Mouse (Mus musculus): ENCODE measurements around the gene Mknk1.

Mknk1 gene

DNA sequence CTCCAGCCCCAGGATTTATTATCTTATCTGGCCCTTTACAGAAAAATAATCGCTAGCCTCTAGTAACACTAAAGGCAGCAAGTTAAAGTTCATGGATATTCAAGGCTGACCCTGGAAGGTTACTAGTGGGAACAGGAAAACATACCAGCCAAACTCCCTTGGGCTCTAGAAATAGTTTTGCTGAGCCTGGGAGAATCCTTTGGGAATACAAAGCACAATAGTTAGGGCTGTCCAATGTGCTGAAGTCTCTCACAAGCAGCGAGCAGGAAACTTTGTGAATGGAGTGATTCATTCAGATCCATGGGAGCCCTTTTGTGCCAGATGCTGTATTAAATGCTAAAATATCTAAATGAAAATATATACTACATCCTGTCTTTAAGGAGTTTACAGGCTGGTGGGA lies 7.7 kb downstream of the Mknk1 start:
- no peak for DNase-seq (ENCODE audit: low spot score in 2 of 2)

DNA sequence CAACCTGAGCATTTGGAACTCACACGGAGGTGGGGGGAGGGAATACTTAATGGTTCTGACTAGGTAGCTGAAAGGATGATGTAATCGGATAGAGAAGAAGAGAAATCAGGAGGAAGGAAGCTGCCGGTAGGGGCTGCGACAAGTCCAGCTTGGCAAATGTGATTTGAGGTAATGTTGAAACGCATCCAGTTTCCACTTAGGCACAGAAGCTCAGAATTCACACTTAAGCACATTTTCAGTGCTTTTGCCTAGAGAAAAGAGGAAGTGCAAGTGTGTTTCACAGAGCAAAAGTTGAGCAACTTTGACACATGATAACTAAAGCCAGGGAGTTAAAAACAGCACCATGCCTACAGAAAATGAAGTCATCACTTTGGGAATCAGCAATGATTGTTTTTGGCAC lies 8.4 kb downstream of the Mknk1 start:
- DNase-seq (ENCODE audit: low spot score in 2 of 2): no peak

DNA sequence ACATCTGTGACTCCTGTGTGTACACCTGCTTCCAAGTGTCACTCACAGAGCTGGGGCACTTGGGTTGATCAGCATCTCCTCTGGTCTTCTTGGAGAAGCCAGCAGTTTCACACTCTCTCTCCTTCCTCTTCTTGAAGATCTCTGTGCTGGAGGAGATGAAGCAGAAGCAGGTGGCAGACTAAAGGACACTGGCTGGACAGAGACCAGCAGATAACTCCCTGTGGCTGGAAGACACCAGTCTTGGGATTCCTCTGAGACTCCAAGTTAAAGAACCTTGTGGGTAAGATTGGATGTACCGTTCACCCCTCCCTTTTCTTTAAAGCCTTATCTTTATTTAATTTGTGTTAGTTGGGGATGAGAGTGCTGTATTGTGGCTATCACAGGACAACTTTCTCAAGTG lies 9.1 kb downstream of the Mknk1 start:
- no peak for DNase-seq (ENCODE audit: low spot score in 2 of 2)

DNA sequence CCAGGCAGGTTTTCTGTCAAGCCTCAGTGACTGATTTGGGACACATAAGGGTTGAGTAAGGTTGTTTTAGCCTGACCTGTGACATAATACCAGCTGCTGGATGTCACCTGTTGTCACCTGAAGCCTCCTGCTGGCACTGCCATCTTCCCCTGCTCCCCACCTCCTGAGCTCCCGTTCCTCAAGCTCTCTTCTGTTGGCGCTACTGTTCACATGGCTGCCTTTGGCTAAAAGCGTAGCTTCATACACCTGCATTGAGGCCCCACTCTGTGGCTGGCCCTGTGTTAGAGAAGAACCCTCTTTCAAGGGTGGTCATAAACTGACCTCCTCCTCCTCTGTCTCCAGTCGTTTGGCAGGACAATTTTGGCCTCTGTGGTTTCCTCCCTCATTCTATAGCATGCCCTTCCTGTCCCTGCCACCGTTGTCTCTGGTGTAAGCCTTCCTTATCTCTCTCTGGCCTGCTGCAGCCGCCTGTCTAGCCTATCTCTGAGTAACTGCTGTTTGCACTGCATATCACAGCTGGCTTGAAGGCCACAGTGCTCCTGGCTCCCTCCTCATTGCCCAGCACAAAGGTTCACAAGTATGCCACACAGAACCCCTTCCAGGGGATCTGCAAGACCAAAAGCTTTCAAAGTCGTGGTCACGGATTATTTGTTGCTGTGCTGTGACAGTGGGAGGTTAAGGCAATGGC lies 10.1 kb downstream of the Mknk1 start:
- no peak for DNase-seq (ENCODE audit: low spot score in 2 of 2)

DNA sequence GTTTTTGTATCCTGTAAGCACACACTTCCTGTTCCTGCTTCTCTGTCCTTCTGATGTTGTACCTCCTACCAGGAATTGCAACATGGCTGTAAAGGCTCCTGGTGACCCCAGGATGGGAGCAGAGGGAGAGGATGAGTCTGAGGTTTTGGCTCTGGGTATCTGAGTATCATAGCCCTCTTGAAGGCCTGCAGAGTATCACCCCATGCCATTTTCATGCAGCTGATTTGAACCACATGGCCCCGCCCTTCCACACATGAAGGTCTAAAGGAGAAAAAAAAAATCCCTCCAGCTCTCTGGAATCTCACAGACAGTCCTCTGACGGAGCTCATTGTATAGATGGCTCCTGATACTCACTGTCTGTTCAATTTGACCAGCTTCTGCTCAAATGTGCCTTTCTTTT lies 11.1 kb downstream of the Mknk1 start:
- DNase-seq (ENCODE audit: low spot score in 2 of 2): no peak

DNA sequence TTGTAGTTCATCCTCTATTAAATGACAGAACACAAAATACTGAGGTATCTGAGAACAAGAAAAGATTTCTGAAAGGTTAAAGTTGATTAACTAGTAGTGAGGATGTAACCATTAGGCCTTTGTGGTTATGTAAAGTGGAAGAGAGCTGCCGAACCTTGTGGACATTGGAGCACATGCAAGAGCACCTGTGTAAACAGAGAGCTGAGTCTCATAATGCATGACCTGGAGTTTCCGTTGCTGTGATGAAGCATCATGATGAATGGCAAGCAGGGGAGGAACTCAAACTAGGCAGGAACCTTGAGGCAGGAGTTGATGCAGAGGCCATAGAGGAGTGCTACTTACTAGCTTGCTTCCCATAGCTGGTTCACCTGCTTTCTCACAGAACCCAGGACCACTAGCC lies 11.6 kb downstream of the Mknk1 start:
- DNase-seq (ENCODE audit: low spot score in 2 of 2): no peak

DNA sequence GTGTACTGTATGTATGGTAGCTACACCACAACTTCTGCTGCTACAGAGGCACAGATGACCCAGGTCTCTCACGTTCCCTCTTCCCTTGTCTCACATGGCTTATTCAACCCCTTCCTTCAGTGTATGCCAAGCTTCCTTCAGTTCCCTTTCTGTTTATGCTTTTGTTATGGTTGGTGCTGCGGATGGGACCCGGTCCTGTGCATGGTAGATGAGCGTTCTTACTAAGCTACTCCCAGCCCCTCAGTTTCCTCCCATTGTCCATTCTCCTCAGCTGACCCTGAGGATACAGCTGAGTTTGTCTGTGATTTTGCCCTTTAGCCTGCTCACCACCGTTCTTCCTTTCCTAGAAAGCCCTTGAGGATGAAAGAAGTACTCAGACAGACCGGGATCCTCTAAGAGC lies 12.6 kb downstream of the Mknk1 start:
- DNase-seq (ENCODE audit: low spot score in 2 of 2): no peak

DNA sequence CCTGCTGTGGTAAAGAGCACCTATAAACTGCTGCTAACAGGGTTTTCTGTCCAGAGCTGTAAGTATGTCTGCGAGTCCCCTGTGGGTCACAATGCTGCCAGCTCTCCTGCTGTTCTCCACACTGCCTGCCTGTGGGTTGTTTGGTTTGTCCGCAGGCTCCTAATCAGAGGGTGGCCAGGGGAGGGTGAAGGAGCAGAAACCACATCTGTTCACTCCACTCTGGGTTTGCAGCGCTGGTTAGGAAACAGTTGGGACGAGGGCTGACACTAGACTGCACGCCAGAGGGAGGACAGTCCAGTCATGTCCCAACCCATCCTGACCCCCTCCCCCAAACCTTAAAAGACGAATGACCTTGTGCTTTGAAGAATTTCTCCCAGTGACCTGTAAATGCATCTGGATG lies 16.1 kb downstream of the Mknk1 start:
- DNase-seq (ENCODE audit: low spot score in 2 of 2): no peak

DNA sequence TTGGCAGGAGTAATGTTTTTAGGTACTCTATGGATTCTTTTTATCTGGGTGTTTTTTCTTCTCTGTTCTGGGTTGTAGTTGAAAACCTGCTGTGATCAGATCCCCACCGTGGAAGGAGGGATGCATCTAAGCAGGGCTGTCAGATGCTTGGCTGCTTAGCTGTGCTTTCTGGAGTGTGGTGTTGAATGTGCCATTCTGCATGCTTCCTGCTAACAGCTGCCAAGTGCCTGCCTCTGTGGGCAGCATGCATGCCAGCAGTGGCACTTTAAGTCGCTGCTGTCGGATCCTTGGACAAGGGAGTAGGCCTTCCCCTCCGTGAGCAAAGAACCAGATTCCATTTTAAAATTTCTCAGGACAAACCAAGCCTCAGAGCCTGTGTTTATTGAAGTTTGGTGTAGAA lies 16.6 kb downstream of the Mknk1 start:
- DNase-seq (ENCODE audit: low spot score in 2 of 2): no peak

DNA sequence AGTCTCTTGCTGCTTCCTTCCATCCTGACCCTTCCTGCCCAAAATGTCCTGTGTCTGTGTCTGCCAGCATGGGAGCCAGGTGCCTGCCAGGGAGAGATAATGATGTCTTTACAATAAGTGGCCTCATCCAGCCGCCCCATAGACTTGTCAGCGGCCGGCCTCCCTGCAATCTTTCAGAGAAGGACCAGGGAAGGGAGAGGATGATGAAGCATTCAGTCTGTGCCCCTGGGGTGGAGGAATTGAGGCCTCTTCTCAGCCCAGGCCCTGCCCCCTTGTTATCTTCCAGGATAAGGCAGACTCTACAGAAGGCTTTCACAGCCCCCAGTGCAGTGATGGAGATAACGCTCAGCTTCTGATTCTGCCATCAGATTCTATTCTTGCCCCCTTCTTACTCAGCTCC lies 17.3 kb downstream of the Mknk1 start:
- no peak for DNase-seq (ENCODE audit: low spot score in 2 of 2)

DNA sequence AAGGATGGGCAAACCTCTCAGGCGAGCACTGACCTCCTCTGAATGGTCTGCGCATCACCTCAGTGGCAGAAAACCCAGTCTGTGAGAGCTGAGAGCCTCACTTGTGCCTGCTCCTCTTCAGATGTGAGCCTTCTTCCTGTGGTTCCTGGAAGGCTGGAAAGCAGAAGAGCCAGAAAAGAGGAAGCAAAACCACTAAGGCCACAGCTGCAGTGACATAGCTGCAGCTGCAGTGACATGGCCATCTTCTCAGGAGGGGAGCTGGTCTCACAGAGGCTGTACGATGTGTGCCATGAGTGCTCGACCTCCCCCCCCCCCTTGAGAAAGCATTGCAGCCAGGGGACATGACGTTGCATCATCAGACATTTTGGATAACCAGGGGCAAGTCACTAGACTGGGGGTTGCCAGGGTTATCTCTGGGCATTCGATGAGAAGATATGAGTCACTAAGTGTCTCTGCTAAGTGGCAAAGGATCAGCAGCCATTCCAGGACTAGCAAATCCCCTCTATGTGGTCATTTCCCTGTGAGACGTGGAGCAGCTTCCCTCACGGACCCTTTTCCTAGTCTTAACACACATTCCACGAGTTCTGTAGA lies 18.4 kb downstream of the Mknk1 start:
- DNase-seq (ENCODE audit: low spot score in 2 of 2): no peak

DNA sequence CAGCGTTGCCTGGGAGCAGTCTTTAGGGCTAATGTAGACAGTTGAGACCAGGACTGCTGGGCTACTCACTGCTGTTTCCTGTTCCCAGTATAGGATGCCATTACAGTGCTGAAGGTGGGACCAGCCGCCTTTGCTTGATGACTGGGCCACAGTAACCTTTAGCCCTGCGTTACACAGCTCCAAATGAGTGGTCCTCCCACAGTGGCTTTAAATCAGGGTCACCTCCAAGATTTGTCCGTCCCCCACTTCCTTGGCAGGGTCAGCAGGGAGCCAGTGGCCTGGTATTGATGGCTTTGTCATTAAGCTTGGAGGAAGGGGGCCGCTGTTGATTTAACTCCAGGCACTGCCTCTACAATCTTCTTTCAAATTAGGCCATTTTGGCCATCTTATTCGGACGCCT lies 24.4 kb downstream of the Mknk1 start:
- DNase-seq (ENCODE audit: low spot score in 2 of 2): no peak

DNA sequence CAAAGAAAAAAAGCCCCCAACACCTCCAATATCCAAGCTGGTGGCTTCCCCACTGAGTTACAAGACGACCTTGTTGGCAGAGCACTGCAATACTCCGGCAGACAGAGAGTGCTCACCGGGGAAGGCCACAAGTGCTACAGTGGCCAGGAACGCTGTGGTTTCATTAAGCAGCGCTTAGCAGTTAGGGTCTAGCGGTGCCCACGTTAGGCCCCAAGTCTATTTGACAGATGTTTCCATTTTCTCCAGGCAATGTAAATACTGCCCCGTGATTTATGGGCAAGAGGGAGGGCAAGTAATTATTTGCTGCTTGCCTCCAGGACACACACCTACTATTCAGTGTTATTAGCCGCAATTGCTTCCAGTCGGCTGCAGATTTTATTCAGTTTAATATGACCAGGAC lies 24.9 kb downstream of the Mknk1 start:
- no peak for DNase-seq (ENCODE audit: low spot score in 2 of 2)

DNA sequence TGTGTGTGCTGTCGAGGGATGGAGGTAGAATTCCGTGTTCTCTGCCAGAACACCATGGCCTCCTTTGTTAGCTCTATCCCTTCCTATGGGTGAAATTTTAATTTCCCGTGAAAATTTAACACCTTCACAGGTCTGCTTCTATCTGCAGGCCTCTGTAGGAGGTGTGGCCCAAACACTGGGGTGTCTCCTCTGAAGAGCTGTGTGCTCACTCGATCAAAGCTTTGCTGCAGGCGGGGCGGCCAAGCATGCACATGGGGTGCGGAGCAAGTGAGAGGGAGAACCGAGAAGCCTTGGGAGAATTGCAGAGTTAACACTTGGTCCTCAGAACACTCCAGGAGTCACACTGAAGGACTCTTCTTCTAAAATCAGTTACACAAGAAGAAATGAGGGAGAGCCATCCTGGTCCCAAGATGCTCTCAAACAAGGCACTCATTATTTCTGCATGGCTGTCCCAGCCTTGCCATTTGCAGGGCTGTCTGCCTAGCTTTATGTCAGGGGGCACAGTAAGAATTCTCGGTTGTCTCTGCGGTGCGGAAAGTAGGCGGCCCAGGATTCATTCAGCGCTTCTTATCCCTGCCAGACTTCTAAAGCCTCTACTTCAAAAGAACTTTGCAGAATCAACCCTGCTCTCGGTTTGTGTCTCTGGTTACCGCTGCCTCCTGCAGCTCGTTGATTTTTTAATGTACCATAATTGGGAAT lies 30.7 kb downstream of the Mknk1 start:
- DNase-seq (ENCODE audit: low spot score in 2 of 2): no peak

DNA sequence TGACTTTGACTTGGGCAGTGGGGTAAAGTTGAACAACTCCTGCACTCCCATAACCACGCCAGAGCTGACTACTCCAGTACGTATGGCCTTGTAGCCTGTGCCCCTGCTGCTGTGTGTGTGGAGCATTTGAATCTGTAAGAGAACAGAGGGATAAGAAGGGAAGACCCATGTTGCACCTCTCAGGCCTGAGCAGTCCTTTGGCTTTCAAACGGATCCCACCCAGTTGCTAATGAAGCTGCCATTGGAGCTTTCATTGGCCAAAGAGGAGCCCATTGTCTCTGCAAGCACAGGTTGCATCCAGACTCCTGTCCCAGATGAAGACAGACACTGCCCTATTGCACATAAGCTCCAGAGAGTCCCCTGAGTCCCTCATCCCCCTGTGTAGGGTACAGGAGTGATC lies 34.2 kb downstream of the Mknk1 start:
- no peak for DNase-seq (ENCODE audit: low spot score in 2 of 2)

DNA sequence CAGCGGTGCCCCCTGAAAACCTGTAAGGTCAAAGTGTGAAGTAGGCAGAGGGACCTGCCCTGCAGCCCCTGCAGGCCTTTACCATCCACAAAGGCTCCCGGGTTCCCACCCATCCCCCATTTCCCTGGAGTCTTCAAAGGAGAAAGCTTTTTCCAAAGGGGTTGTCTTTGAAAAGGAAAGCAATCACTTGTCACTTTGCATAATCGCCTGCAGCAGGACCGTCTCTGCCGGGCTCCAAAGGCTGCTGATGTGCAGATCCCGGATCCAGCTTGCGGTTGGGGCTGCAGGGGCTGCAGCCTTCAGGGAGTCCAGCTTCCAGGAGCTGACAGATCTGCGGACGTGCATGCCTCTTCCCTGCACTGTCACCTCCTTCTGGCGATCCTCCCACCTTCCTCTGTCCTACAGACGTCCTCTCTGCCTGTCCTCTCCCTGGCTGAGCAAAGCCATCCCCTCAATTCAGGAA lies 39.2 kb downstream of the Mknk1 start:
- no peak for DNase-seq (ENCODE audit: low spot score in 2 of 2)

DNA sequence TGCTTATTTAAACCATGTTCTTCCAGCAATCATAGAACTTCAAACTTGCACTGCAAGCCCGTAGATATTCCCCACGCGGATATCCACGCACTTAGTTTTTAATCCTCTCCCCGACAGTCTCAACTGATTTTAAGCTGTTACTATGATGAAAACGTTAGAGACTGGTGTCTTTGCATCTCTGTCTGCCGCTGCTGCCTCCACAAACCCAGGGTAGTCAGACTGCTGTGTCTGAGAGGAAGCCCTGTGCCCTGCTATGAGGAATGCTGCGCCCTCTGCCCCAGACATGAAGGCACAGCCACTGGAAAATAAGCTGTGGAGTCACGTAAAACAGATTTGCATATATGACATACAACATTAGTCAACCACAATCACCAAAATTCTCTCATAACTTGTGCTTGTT lies 39.8 kb downstream of the Mknk1 start:
- no peak for DNase-seq (ENCODE audit: low spot score in 2 of 2)

DNA sequence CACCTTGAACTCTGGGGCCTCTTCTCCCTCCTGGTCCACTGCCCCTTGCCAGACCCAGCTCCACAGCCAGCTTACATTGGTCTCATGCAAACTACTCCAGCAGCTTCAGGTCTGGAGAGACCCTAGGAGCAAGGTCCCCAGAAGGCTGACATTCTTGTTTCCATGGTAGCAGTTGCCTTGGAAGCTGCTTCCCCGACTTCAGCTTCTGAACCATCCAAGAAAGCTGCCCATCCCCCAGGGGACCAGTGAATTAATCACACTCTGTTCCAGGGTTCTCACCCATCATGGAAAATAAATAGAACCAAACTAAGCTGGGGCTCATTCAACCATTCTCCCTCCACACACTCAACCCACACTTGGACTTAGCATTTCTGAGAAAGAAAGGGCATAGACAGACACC lies 42.2 kb downstream of the Mknk1 start:
- DNase-seq (ENCODE audit: low spot score in 2 of 2): no peak

DNA sequence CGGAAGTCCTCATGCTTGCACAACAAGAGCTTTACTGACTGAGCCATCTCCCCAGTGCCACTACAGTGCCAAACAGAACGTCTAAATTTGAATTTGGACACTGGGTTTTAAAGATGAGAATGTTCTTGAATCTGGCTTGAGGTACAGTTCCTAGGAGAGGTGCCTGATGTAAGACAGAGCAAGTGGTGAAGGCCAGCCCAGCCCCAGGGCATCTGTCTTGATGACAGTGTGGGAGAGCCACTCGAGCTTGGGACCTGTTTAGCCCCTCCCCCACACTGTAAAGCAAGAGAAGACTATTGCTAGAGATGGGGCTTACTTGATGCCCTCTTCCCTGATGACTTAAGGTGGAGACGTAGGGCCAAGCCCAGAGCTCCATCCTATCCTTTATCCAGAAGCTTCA lies 43.2 kb downstream of the Mknk1 start:
- DNase-seq (ENCODE audit: low spot score in 2 of 2): no peak

DNA sequence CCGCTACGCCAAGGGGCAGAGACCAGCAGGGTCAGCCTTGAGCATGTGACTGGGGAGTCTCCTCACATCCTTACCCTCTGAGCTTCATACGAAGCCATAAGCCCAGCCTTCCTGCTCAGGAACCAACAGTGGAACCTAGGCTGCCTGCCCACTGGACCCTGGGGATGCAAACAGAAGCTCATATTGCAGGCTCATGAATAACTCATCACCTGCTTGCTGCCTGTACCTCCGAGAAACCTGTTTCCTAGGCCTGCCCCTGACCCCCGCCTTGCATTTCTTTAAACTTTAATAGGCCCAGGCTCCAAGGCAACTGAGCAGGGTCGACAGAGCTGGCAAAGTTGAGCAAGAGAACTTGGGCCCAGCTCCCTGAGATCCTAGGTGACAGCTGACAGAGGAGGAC lies 45.0 kb downstream of the Mknk1 start, which contains the start of gene Kncn:
TSS of gene Kncn (plus strand) at position 379 of the 400 bp plus-strand sequence.
- DNase-seq (ENCODE audit: low spot score in 2 of 2): no peak

DNA sequence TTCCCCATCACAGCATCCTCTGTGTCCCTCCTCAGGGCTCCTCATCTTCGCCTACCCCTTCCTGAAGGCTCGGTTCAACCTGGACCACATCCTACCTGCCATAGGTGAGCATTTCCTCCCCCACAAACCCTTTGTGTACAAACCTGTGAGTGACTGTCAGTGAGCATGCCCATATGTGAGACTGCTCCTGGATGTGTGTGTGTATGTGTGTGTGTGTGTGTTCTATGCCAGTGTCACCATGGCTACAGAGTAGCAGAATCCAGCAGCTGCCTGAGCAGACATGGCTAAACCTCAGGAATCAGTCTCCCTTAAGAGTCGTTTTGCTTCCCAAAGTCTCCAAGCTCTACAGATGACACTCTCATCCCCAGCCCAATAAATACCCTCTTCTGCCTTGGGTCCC lies 46.8 kb downstream of the Mknk1 start:
- DNase-seq (ENCODE audit: low spot score in 2 of 2): no peak

DNA sequence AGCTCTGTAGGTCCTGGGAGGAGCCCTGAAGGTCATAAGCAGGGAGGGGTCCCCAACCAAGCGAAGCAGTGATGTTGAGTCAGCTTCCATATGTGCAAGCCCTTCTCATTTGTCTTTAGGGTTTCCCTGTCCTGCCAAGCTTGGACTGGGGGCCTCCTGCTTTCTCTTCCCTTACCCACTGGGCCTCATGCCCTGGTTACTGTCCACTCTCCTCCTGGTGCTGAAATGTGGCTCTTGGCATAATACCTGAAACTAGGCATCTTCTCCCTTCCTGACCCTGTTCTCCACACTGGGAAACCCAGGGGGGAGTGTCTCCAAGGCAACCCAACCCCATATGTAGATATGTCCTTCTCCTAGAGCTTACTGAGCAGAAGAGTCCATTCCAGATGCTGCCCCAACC lies 47.9 kb downstream of the Mknk1 start:
- no peak for DNase-seq (ENCODE audit: low spot score in 2 of 2)

DNA sequence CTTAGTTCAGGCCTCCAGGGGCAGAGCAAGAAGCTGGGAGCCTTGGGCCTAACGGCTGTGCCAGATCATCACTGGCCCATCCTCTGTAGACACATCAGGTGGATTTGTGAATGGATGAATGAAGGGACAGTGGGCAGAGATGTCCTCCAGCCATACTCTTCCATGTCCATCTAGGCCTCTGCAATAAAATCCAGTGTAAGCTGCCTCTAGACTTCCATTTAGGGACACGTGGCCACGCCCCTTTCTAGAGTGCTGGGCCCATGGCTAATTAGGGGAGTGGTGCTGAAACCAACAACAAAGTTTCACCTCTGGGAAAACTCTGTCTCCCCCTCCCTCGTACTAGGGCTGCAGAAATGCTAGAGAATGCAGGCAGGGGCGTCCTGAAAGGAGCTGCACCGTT lies 51.1 kb downstream of the Mknk1 start:
- no peak for DNase-seq (ENCODE audit: low spot score in 2 of 2)
